Mouse (Mus musculus) heart, adult 18-20 months (tissue): ENCODE data around the gene Ppp4r3b. TPM values are rescaled to one million over a fixed set of nuclear protein-coding genes. Genes with fewer than 3 reads are reported as not detected.

Experiments
- DNase-seq, 2 experiments: peaks; one replicate each; pipeline ENCODE4 v3.0.0; 2021 to 2022; ENCODE audit warnings: mixed read lengths in 1 of 2
- long read RNA-seq, 2 experiments: library from polyadenylated mRNA; stranded (forward); transcript quantifications; one replicate each; pipeline ENCODE4 v2.0.0; 2021
- total RNA-seq, 2 experiments: library from RNA; stranded (reverse); gene quantifications; 2 replicates each; pipeline ENCODE4 v1.2.3; 2021

Gene Ppp4r3b
- total RNA-seq, result 10 to 100 TPM; 27.6 to 36.5 TPM
- long read RNA-seq, experiment 1, full-length matches to known transcripts, result 10 of 12 reads
- long read RNA-seq, experiment 1, partial matches to known transcripts, result 0 of 12 reads
- long read RNA-seq, experiment 1, other reads (novel, unspliced or antisense), result 2 of 12 reads
- long read RNA-seq, experiment 2, full-length matches to known transcripts, result 3 of 3 reads
- long read RNA-seq, experiment 2, partial matches to known transcripts, result 0 of 3 reads
- long read RNA-seq, experiment 2, other reads (novel, unspliced or antisense), result 0 of 3 reads

- peak; percentile 96 to 99 for DNase-seq
Observed at GRCm38 (mm10) chr11:29172563-29173124, at the start of gene Ppp4r3b. TSS of gene Ppp4r3b (plus strand) at chr11:29172890.

GRCm38 (mm10) chr11:29129862-29130384 lies 42.8 kb upstream of the Ppp4r3b start:
- DNase-seq, result no peak

GRCm38 (mm10) chr11:29130385-29131355 lies 42.0 kb upstream of the Ppp4r3b start, which contains the start of gene Pnpt1:
TSS of gene Pnpt1 (plus strand) at chr11:29130744.
- peak; percentile 93 to 94 for DNase-seq

- DNase-seq, result no peak
Observed at GRCm38 (mm10) chr11:29140671-29141070, 32.0 kb upstream of the Ppp4r3b start.

- no peak for DNase-seq
Observed at GRCm38 (mm10) chr11:29148901-29149300, 23.8 kb upstream of the Ppp4r3b start.

GRCm38 (mm10) chr11:29163569-29163968 lies 9.1 kb upstream of the Ppp4r3b start:
- no peak for DNase-seq

- peak; percentile 39 to 57 for DNase-seq
Observed at GRCm38 (mm10) chr11:29171959-29172391, 715 bp upstream of the Ppp4r3b start.

GRCm38 (mm10) chr11:29173125-29173631 lies 488 bp downstream of the Ppp4r3b start:
- DNase-seq, result peak; percentile 55 to 72

- no peak for DNase-seq
Observed at GRCm38 (mm10) chr11:29173706-29174436, 1.2 kb downstream of the Ppp4r3b start.

- DNase-seq, result no peak
Observed at GRCm38 (mm10) chr11:29179319-29179718, 6.6 kb downstream of the Ppp4r3b start.

- peak; percentile 50 to 53 for DNase-seq
Observed at GRCm38 (mm10) chr11:29180657-29181056, 8.0 kb downstream of the Ppp4r3b start.

GRCm38 (mm10) chr11:29181751-29182150 lies 9.1 kb downstream of the Ppp4r3b start:
- peak; percentile 15 to 16 for DNase-seq

GRCm38 (mm10) chr11:29188981-29189380 lies 16.3 kb downstream of the Ppp4r3b start:
- DNase-seq, result no peak

GRCm38 (mm10) chr11:29203653-29204052 lies 31.0 kb downstream of the Ppp4r3b start:
- no peak for DNase-seq

GRCm38 (mm10) chr11:29209774-29210173 lies 37.1 kb downstream of the Ppp4r3b start:
- no peak for DNase-seq

GRCm38 (mm10) chr11:29216196-29216595 lies 43.5 kb downstream of the Ppp4r3b start:
- no peak for DNase-seq

GRCm38 (mm10) chr11:29219055-29219454 lies 46.4 kb downstream of the Ppp4r3b start:
- DNase-seq, result no peak

- no peak for DNase-seq
Observed at GRCm38 (mm10) chr11:29222310-29222709, 49.6 kb downstream of the Ppp4r3b start.

- no peak for DNase-seq
Observed at GRCm38 (mm10) chr11:29224754-29225153, 52.1 kb downstream of the Ppp4r3b start.

- DNase-seq, result no peak
Observed at GRCm38 (mm10) chr11:29228957-29229356, 56.3 kb downstream of the Ppp4r3b start.

GRCm38 (mm10) chr11:29233569-29233968 lies 60.9 kb downstream of the Ppp4r3b start:
- no peak for DNase-seq
